Mouse (Mus musculus): Measurements from ENCODE around the gene Insig1. TPM values are rescaled to one million over a fixed set of nuclear protein-coding genes. Genes with fewer than 3 reads are reported as not detected.

The Insig1 gene
- total RNA-seq, 2 experiments from 2014 or later, result 42.4 to 51.0 TPM

DNA sequence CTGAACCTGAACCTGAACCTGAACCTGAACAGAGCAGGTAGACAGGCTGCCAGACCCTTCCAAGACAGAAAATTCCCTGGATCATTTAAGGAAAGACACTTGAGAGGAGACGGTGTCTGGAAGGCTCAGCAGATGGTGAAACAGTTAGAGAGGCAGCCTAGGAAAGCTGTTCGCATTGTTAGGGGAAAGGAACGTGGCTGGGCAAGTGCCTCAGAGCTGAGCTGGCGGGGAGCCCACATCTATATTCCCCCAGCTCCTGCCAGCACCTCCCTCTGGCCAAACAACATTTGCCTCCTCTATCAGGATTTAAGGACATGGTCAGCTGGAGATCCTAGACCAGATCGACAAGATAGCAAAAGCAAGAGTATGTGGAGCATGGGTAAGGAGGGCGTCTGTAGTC lies 10.2 kb upstream of the Insig1 start:
- peak in 1 of 2 experiments; percentile 13 for DNase-seq (ENCODE audit: low spot score in 2 of 2)

DNA sequence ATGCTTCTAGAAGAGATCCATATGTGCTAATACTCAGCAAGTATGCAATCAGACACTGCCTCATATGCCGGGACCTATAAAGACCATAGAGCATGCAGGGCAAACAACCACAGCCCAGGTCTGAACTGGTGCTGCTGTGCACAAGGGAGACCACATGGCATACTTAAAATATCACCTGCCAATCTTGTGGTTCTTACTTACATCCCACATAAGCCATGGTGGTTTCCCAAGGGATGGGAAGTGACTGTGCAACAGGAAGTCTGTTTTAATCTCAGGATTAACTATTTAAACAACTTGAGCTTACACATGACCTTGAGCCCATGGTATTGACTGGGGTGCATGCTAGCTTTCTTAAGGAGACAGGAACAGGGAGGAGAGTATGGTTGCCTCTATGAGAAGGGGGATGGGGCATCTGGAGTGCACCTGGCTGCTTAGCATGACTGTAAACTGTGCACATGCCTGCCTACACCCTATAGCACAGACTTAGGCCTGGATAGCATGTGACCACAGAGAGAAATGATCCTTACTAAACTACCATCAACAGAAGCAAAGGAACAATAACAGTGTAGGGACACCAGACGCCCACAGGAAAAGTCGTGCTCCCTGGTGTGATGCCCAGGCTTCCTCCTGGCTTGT lies 7.1 kb upstream of the Insig1 start:
- no peak for DNase-seq (ENCODE audit: low spot score in 2 of 2)

DNA sequence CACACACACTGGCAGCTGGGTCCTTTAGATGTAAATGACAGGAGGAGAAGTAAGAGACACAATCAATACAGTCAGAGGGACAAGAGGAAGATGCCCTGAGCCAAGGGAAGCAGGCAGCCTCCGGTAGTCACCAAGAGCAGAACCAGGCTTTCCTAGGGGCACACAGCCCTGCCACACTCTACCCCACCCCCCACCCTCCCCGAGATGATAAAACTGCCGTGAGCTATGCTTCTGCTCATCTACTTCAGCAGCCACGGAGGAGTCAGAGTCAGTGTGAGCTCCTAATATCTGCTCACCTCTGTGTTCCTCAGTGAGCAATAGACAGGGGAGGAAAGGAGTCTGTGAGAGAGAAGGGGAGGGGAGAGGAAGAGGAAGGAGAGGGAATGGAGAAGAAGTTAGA lies 5.9 kb upstream of the Insig1 start:
- DNase-seq (ENCODE audit: low spot score in 2 of 2), result no peak

- no peak for DNase-seq (ENCODE audit: low spot score in 2 of 2)
These were observed 4.9 kb upstream of the Insig1 start for GRCm38 (mm10) chr5:28066311-28066710.

- no peak for DNase-seq (ENCODE audit: low spot score in 2 of 2)
These were observed 875 bp upstream of the Insig1 start for GRCm38 (mm10) chr5:28070149-28070827.

GRCm38 (mm10) chr5:28071456-28072223 lies 477 bp downstream of the Insig1 start:
- peak; percentile 55 to 80 for DNase-seq (ENCODE audit: low spot score in 2 of 2)

DNA sequence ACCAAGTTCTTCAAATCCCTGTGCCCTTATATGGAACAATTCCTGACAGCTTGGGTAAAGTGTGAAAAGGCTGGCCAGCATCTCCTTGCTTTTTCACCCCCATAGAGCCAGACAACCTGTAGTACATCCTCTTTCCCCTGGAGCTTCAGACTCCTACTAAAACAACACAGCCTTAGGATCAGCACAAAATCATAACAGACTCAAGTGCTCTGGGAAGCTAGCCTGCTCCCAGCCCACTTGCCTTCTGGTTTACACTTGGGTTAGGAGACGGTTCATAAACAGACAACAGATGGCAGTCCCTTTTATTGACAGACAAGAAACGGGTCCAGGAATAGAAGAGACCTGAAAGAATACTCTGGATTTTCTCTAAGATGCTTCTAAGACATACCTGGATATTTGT lies 8.3 kb downstream of the Insig1 start:
- DNase-seq (ENCODE audit: low spot score in 2 of 2), result no peak

GRCm38 (mm10) chr5:28081127-28081526 lies 10.0 kb downstream of the Insig1 start:
- no peak for DNase-seq (ENCODE audit: low spot score in 2 of 2)

- DNase-seq (ENCODE audit: low spot score in 2 of 2), result no peak
These were observed 10.7 kb downstream of the Insig1 start for GRCm38 (mm10) chr5:28081822-28082221.

DNA sequence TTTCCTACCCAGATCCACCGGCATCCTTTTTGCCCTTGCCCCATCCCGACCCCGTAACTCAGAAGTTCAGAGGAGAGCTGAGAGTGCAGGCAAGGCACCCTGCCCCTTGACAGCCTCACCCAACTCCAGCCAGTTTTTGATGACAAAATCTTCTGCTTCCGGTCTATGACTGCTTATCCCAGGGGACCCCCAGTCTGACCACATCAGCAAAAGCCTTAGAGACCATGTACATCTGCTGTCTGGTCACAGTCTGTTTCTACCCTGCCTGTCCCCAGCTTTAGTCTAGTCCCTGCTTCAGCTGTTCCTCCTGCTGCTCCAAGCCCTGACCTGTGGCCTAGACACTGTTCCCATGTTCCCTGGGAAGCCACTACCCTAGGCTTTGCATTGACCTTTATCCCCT lies 11.1 kb downstream of the Insig1 start:
- no peak for DNase-seq (ENCODE audit: low spot score in 2 of 2)

GRCm38 (mm10) chr5:28082796-28083195 lies 11.6 kb downstream of the Insig1 start:
- DNase-seq (ENCODE audit: low spot score in 2 of 2), result no peak

DNA sequence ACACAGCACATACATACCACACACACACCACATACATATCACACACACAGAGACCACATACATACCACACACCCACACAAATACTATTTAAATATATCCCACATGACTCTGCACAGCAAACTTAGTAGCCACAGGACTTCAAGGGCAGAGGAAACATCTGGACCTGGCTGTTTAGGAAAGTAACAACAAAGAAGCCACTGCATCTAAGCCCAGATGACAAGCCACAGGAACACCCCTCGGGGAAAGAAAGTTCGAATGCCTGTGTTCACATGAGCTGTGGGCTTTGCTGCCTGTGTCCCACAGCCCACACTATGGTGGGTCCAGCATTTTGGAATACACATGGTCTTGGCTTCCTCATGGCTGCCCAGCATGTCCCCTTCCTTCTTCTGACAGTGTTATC lies 13.6 kb downstream of the Insig1 start:
- no peak for DNase-seq (ENCODE audit: low spot score in 2 of 2)

DNA sequence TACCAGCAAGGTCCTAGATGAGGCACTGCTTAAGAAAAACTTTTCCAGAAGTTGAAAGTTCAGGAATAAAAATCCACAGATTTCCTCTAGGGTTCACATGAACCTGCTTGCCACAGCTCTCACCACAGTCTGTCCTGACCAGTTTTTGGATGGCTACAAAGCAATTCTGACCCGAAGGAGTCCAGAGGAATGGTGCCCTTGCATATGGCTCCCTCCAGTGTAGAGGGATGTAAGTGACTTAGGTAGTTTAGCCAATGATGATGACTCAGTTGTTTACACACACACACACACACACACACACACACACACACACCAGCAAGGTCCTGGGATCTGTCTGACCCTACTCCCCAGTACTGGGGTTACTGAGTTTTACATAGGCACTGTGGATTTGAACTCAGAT lies 19.4 kb downstream of the Insig1 start:
- DNase-seq (ENCODE audit: low spot score in 2 of 2), result no peak

- no peak for DNase-seq (ENCODE audit: low spot score in 2 of 2)
These were observed 21.2 kb downstream of the Insig1 start for GRCm38 (mm10) chr5:28092327-28092726.

- DNase-seq (ENCODE audit: low spot score in 2 of 2), result peak; percentile 72 to 82
These were observed 22.7 kb downstream of the Insig1 start for GRCm38 (mm10) chr5:28093874-28094273.

GRCm38 (mm10) chr5:28094393-28094792 lies 23.2 kb downstream of the Insig1 start:
- no peak for DNase-seq (ENCODE audit: low spot score in 2 of 2)

DNA sequence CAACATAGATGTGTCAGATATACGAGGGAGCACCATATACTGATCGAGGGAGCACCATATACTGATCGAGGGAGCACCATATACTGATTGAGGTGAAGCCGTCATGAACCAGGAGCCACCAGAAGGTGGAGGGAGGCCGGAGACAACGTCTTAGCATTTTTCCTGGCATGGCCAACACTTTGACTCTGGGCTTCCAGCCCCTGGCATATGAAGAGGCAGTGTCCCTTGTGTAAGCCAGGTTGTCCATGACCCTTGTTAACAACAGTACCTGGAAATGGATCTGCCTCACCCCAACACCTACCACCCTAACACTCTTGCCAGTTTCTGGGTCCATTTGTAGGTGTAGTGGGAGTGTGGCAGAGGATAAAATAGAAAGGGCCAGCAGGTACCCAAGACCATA lies 23.7 kb downstream of the Insig1 start:
- DNase-seq (ENCODE audit: low spot score in 2 of 2), result no peak

- DNase-seq (ENCODE audit: low spot score in 2 of 2), result no peak
These were observed 24.5 kb downstream of the Insig1 start for GRCm38 (mm10) chr5:28095671-28096070.

- no peak for DNase-seq (ENCODE audit: low spot score in 2 of 2)
These were observed 35.8 kb downstream of the Insig1 start for GRCm38 (mm10) chr5:28106966-28107365.

DNA sequence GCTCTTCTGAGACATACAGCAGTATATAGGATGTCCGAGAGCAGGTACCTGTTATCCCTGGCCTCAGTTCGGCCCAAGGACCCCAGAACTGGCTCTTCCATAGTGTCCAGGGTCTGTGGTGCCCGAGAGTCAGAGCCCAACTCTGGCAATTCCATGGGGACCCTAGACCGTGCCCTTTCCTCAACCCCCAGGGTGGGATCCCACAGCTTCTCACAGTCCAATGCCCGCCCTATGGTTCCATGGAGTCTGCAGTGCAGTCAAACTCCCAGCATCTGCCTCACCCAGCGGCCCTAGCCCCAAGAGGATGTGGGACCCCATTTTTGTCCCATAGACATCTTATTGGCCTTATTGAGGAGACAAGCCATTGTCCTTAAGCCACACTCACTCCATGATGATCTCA lies 36.8 kb downstream of the Insig1 start:
- DNase-seq (ENCODE audit: low spot score in 2 of 2), result no peak

GRCm38 (mm10) chr5:28110881-28111280 lies 39.7 kb downstream of the Insig1 start:
- no peak for DNase-seq (ENCODE audit: low spot score in 2 of 2)

DNA sequence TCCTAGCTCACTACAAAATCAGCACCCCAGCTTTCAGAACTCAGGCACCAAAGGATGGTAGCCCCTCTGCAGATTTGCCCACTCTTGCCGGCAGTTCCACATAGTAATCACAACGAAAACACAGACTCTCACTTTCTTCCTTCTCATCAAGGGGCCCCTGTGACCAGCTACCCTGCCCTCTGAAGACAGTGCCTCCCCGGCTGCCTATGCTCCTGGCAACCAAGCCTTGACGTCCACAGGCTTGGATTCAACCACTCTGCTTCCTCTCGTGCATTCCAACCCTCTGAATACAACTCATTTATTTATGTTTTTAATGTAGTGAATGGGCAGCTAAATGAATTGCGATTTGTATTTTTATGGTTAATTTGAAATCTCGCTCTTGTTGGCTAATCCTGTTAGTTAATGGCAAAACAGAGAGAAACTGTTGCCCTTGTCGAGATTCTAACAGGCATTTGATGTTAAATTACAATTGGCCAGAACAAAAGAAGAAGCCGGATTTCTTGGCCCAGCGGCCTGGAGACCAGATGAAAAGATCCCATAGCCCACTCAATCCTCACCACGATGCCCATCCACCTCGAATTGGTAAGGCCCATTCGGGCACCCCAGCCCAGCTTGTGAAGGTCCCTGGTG lies 46.2 kb downstream of the Insig1 start:
- DNase-seq (ENCODE audit: low spot score in 2 of 2), result no peak
